Mouse (Mus musculus) left cerebral cortex, postnatal 25 days (tissue): ENCODE data around the gene Smim27. TPM values are rescaled to one million over a fixed set of nuclear protein-coding genes. Genes with fewer than 3 reads are reported as not detected.
"Not testable (repeated sequence)": the region's sequence is repeated elsewhere in the genome, so short reads cannot be mapped to it uniquely, and the experiment has no call there.

ENCODE experiments used
- DNase-seq, 2 experiments: peaks; one replicate each; pipeline ENCODE4 v3.0.0; 2022; ENCODE audit warnings: low spot score in 2 of 2, mixed read lengths in 1 of 2
- intact Hi-C: fragments of 180-260 bp; cut with DNase I; formaldehyde crosslinking; loops from one replicate; pipeline ENCODE4 v1.15.1; 2025
- total RNA-seq, 2 experiments: library from RNA; stranded (reverse); gene quantifications; 2 replicates each; pipeline ENCODE4 v1.2.3; 2021

The Smim27 gene
- total RNA-seq, 2 experiments from 2014 or later: 14.4 to 15.7 TPM

GRCm38 (mm10) chr4:40253766-40254165 is 15.6 kb upstream of the Smim27 start:
- intact Hi-C loops: no loop called here

GRCm38 (mm10) chr4:40254385-40255103 is 14.8 kb upstream of the Smim27 start:
- intact Hi-C loops: no loop called here

More at GRCm38 (mm10) chr4:40253766-40254165, 15.6 kb upstream of the Smim27 start:
- DNase-seq: no peak

GRCm38 (mm10) chr4:40264321-40264720 is 5.1 kb upstream of the Smim27 start:
- intact Hi-C loops: no loop called here
- DNase-seq: no peak

More at GRCm38 (mm10) chr4:40254385-40255103, 14.8 kb upstream of the Smim27 start:
- no peak for DNase-seq

- DNase-seq: peak; percentile 9 to 13
- intact Hi-C loops: loop anchor here (2.0 kb wide), 1 partner anchor 125 kb away; the partner anchor contains the start of gene Aco1
Observed at GRCm38 (mm10) chr4:40267681-40268080, 1.7 kb upstream of the Smim27 start.

- intact Hi-C loops: loop anchor here (2.0 kb wide), 1 partner anchor 126 kb away; the partner anchor contains the start of gene Aco1
Observed at GRCm38 (mm10) chr4:40268204-40268813, 1.1 kb upstream of the Smim27 start.

GRCm38 (mm10) chr4:40268835-40269234 is 544 bp upstream of the Smim27 start:
- intact Hi-C loops: loop anchor here (1.0 to 2.0 kb wide), 2 partner anchors 10 to 126 kb away; partner anchors contain the start of genes Aco1 and Ndufb6
- no peak for DNase-seq

More at GRCm38 (mm10) chr4:40268204-40268813, 1.1 kb upstream of the Smim27 start:
- peak; percentile 90 to 92 for DNase-seq

- no peak for DNase-seq
- intact Hi-C loops: loop anchor here (1.0 to 2.0 kb wide), 2 partner anchors 10 to 136 kb away; partner anchors contain the start of genes Aco1, Smim27 and Topors
Observed at GRCm38 (mm10) chr4:40278880-40279275, 9.5 kb downstream of the Smim27 start.

- intact Hi-C loops: loop anchor here (1.0 to 2.0 kb wide), 2 partner anchors 10 to 137 kb away; partner anchors contain the start of genes Aco1, Smim27 and Topors
- DNase-seq: peak; percentile 93 to 96
Observed at GRCm38 (mm10) chr4:40279276-40279900, 10.0 kb downstream of the Smim27 start, which contains the start of gene Ndufb6. TSS of gene Ndufb6 (minus strand) at chr4:40279421.

- intact Hi-C loops: loop anchor here (2.0 to 5.0 kb wide), 3 partner anchors 103 to 397 kb away; no protein-coding TSS in a partner anchor
- peak; percentile 78 to 79 for DNase-seq
Observed at GRCm38 (mm10) chr4:40285582-40285981, 16.2 kb downstream of the Smim27 start.

GRCm38 (mm10) chr4:40287415-40287814 is 18.0 kb downstream of the Smim27 start:
- intact Hi-C loops: loop anchor here (5.0 kb wide), 2 partner anchors 105 to 395 kb away; no protein-coding TSS in a partner anchor
- DNase-seq: no peak

GRCm38 (mm10) chr4:40289046-40289445 is 19.7 kb downstream of the Smim27 start:
- no peak for DNase-seq
- intact Hi-C loops: loop anchor here (5.0 kb wide), 2 partner anchors 107 to 393 kb away; no protein-coding TSS in a partner anchor

GRCm38 (mm10) chr4:40291511-40291910 is 22.1 kb downstream of the Smim27 start:
- DNase-seq, intact Hi-C loops: not testable (repeated sequence)

- intact Hi-C loops: no loop called here
- no peak for DNase-seq
Observed at GRCm38 (mm10) chr4:40299169-40299568, 29.8 kb downstream of the Smim27 start.

GRCm38 (mm10) chr4:40301076-40301789 is 31.9 kb downstream of the Smim27 start:
- DNase-seq: peak; percentile 79 to 92
- intact Hi-C loops: loop anchor here (1.0 to 5.0 kb wide), 4 partner anchors 51 to 381 kb away; partner anchors contain the start of gene Tmem215

GRCm38 (mm10) chr4:40302445-40303125 is 33.2 kb downstream of the Smim27 start:
- no peak for DNase-seq
- intact Hi-C loops: loop anchor here (5.0 kb wide), 2 partner anchors 50 to 205 kb away; no protein-coding TSS in a partner anchor

GRCm38 (mm10) chr4:40309682-40310081 is 40.3 kb downstream of the Smim27 start:
- intact Hi-C loops: no loop called here
- DNase-seq: no peak

GRCm38 (mm10) chr4:40310796-40311383 is 41.5 kb downstream of the Smim27 start:
- no peak for DNase-seq
- intact Hi-C loops: no loop called here

GRCm38 (mm10) chr4:40312213-40312612 is 42.8 kb downstream of the Smim27 start:
- DNase-seq: no peak
- intact Hi-C loops: no loop called here
